Comparison of ENCODE assay signal across 9 mouse cellular contexts in the genomic region with DNA sequence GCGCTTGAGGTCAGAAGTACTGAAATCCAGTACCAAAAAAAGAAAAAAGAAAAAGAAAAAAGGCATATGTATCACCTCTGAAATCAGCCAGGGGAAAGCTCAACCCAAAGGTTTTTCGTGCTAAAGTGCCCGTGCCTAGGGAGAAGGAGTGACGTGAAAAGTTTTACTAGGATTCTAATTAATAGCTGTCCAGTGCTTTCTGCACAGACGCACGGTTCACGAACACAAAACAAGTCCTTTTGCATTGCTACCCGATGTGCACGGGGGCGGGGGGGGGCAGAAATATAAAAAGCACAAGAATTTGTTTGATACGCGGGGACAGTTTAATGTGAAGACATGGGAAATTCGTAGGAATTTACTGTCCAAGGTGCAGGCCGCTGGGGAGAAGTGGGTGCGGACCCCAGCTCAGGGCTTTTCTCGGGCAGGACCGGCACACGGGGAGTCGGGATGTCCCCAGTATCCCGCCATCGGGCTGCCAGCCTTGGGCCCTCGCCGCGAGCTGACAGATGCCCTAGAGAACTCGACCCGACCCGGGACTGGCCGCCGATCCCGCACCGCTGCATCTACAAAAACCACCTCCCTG. TPM values are rescaled to one million over a fixed set of nuclear protein-coding genes. Genes with fewer than 3 reads are reported as not detected.
DNase-seq lines count a peak whose midpoint lies in the region; ATAC-seq and TF ChIP-seq lines count a peak whose summit lies in the region.
"Had no signal": no experiment of that assay in that cellular context is flagged by ENCODE, and none has a peak within 500 bp of the region (broad histone marks: within the 10 kb centered on the region; RNA-seq: fewer than 3 reads in every experiment).

No protein-coding gene starts in this region.

- WGBS in heart, embryonic 13.5 days, result 2% methylated on average over 31 of the region's 31 CpGs
- under 1% methylated on average over 31 of the region's 31 CpGs for WGBS in bone marrow, adult 2 months
- WGBS in hindbrain, embryonic 10.5 days, result 1% methylated on average over 31 of the region's 31 CpGs
- under 1% methylated on average over 31 of the region's 31 CpGs for WGBS in liver, embryonic 16.5 days (ENCODE audit: insufficient replicate concordance)

- no peak for ATAC-seq in heart, embryonic 13.5 days (ENCODE audit: extremely low read depth, insufficient number of reproducible peaks, low FRiP score, low TSS enrichment)
- ATAC-seq in liver, embryonic 16.5 days (ENCODE audit: low read depth), result no peak

- H3K4me2 ChIP-seq in heart, embryonic 13.5 days, result peak overlapping the region; percentile 84
- peak overlapping the region; percentile 54 for H3K4me2 ChIP-seq in liver, embryonic 16.5 days (ENCODE audit: low read depth, low read length)

- no peaks in the 10 kb centered on the region for H3K36me3 ChIP-seq in heart, embryonic 13.5 days
- no peaks in the 10 kb centered on the region for H3K36me3 ChIP-seq in hindbrain, embryonic 10.5 days
- no peaks in the 10 kb centered on the region for H3K36me3 ChIP-seq in liver, embryonic 16.5 days (ENCODE audit: control insufficient read depth, insufficient read depth)

- peak overlapping the region; percentile 94 for H3K9ac ChIP-seq in heart, embryonic 13.5 days
- peak overlapping the region; percentile 72 for H3K9ac ChIP-seq in liver, embryonic 16.5 days (ENCODE audit: low read depth, low read length)

- intact Hi-C loops in heart, postnatal 10 days (cut with DNase I), result loop anchor here (2.0 kb wide), 2 partner anchors 45 to 55 kb away; a partner anchor contains a TSS

- H3K27ac ChIP-seq in heart, embryonic 13.5 days (replicated peaks), result peak overlapping the region; percentile 29; the same call in 1 of the 2 replicates
- peak overlapping the region; percentile 11; the same call in 1 of the 2 replicates for H3K27ac ChIP-seq in bone marrow, adult 2 months (ENCODE audit: control insufficient read depth, insufficient read depth, low read depth, low read length, poor library complexity)
- H3K27ac ChIP-seq in hindbrain, embryonic 10.5 days, result peak overlapping the region; percentile 93
- no peak overlapping the region for H3K27ac ChIP-seq in liver, embryonic 16.5 days (ENCODE audit: low read length)

- H3K4me3 ChIP-seq in heart, embryonic 13.5 days, result peak overlapping the region; percentile 83
- peak overlapping the region; percentile 89 for H3K4me3 ChIP-seq in bone marrow, adult 2 months (replicated peaks; ENCODE audit: control insufficient read depth, low read depth, low read length)
- H3K4me3 ChIP-seq in hindbrain, embryonic 10.5 days, result peak overlapping the region; percentile 91
- peak overlapping the region; percentile 71 for H3K4me3 ChIP-seq in liver, embryonic 16.5 days (ENCODE audit: low read depth, low read length)

- H3K4me1 ChIP-seq in heart, embryonic 13.5 days, result peaks cover 13% of the 10 kb centered on the region
- H3K4me1 ChIP-seq in bone marrow, adult 2 months (ENCODE audit: control insufficient read depth, insufficient read depth, low read length), result no peaks in the 10 kb centered on the region; the same call in 1 of the 2 replicates
- H3K4me1 ChIP-seq in hindbrain, embryonic 10.5 days (replicated peaks), result peaks cover 14% of the 10 kb centered on the region
- no peaks in the 10 kb centered on the region for H3K4me1 ChIP-seq in liver, embryonic 16.5 days (ENCODE audit: control insufficient read depth, low read depth, low read length)

- H3K27me3 ChIP-seq in heart, embryonic 13.5 days (replicated peaks), result no peaks in the 10 kb centered on the region
- no peaks in the 10 kb centered on the region for H3K27me3 ChIP-seq in hindbrain, embryonic 10.5 days (ENCODE audit: insufficient read depth, poor library complexity, severe bottlenecking)
- no peaks in the 10 kb centered on the region for H3K27me3 ChIP-seq in liver, embryonic 16.5 days (ENCODE audit: control insufficient read depth, insufficient read depth, low read depth, low read length)

- TF ChIP-seq CTCF in bone marrow, adult 2 months (IDR thresholded peaks at IDR 0.05; ENCODE audit: control insufficient read depth, insufficient read depth, low read length), result no peak

- no peak for DNase-seq in heart, postnatal 10 days
- no peak for DNase-seq in hindbrain, embryonic 10.5 days (ENCODE audit: low spot score)
- no peak for DNase-seq in layer of hippocampus, adult 11-12 months (ENCODE audit: low spot score)
- DNase-seq in cerebellum, postnatal 36 days, result no peak
- no peak for DNase-seq in T-cell, adult 2 months (ENCODE audit: low spot score)

- H3K9me3 ChIP-seq in heart, embryonic 13.5 days, result peaks cover 12% of the 10 kb centered on the region; the same call in 1 of the 2 replicates
- peaks cover 15% of the 10 kb centered on the region for H3K9me3 ChIP-seq in hindbrain, embryonic 10.5 days
- no peaks in the 10 kb centered on the region for H3K9me3 ChIP-seq in liver, embryonic 16.5 days (replicated peaks; ENCODE audit: control insufficient read depth, low read length)

- no peak for TF ChIP-seq POLR2A in bone marrow, adult 2 months (IDR thresholded peaks at IDR 0.05; ENCODE audit: borderline replicate concordance, control insufficient read depth, low read depth, low read length)

RNA-seq across cellular contexts. Expression of a gene that starts 0.4 kb away (rescaled TPM):
- 4.2 and 4.3 TPM in 2 replicates for polyA plus RNA-seq in heart, embryonic 13.5 days (2015; fragmentation: Nextera tagmentation; extraction: Ambion mirVana)
- 1 to 10 TPM; 4.0 to 4.2 TPM for total RNA-seq in heart, postnatal 10 days (2021)
- 1.5 TPM in 1 of 2 replicates, not detected in the other for polyA plus RNA-seq in bone marrow, adult 2 months (2011; ENCODE audit: insufficient read depth, insufficient read length, low replicate concordance, missing spikeins)
- polyA plus RNA-seq in hindbrain, embryonic 10.5 days (2016; fragmentation: Nextera tagmentation; extraction: Ambion mirVana), result 6.5 and 6.8 TPM in 2 replicates
- 0.78 and 0.93 TPM in 2 replicates for polyA plus RNA-seq in liver, embryonic 16.5 days (2015; fragmentation: Nextera tagmentation; extraction: Ambion mirVana)

RNA-seq across cellular contexts. Expression of a gene that starts 38.8 kb away (rescaled TPM):
- not detected in 2 replicates for polyA plus RNA-seq in heart, embryonic 13.5 days (2015; fragmentation: Nextera tagmentation; extraction: Ambion mirVana)
- total RNA-seq in heart, postnatal 10 days (2021), result not detected
- not detected in 2 replicates for polyA plus RNA-seq in bone marrow, adult 2 months (2011; ENCODE audit: insufficient read depth, insufficient read length, low replicate concordance, missing spikeins)
- not detected in 2 replicates for polyA plus RNA-seq in hindbrain, embryonic 10.5 days (2016; fragmentation: Nextera tagmentation; extraction: Ambion mirVana)
- polyA plus RNA-seq in liver, embryonic 16.5 days (2015; fragmentation: Nextera tagmentation; extraction: Ambion mirVana), result not detected in 2 replicates
- total RNA-seq: layer of hippocampus, postnatal 14 days had no signal

RNA-seq across cellular contexts. Expression of a gene that starts 45.8 kb away (rescaled TPM):
- 151 and 163 TPM in 2 replicates for polyA plus RNA-seq in heart, embryonic 13.5 days (2015; fragmentation: Nextera tagmentation; extraction: Ambion mirVana)
- 10 to 100 TPM; 88.6 to 91.5 TPM for total RNA-seq in heart, postnatal 10 days (2021)
- 46.9 and 47.0 TPM in 2 replicates for polyA plus RNA-seq in bone marrow, adult 2 months (2011; ENCODE audit: insufficient read depth, insufficient read length, low replicate concordance, missing spikeins)
- polyA plus RNA-seq in hindbrain, embryonic 10.5 days (2016; fragmentation: Nextera tagmentation; extraction: Ambion mirVana), result 183 and 185 TPM in 2 replicates
- polyA plus RNA-seq in liver, embryonic 16.5 days (2015; fragmentation: Nextera tagmentation; extraction: Ambion mirVana), result 83.5 and 93.1 TPM in 2 replicates

RNA-seq across cellular contexts. Expression of a gene that starts 55.3 kb away (rescaled TPM):
- polyA plus RNA-seq in heart, embryonic 13.5 days (2015; fragmentation: Nextera tagmentation; extraction: Ambion mirVana), result 269 and 291 TPM in 2 replicates
- total RNA-seq in heart, postnatal 10 days (2021), result 100 to 1,000 TPM; 591 to 619 TPM
- polyA plus RNA-seq in bone marrow, adult 2 months (2011; ENCODE audit: insufficient read depth, insufficient read length, low replicate concordance, missing spikeins), result 18.7 and 24.9 TPM in 2 replicates
- polyA plus RNA-seq in hindbrain, embryonic 10.5 days (2016; fragmentation: Nextera tagmentation; extraction: Ambion mirVana), result 73.4 and 74.3 TPM in 2 replicates
- 23.1 and 23.8 TPM in 2 replicates for polyA plus RNA-seq in liver, embryonic 16.5 days (2015; fragmentation: Nextera tagmentation; extraction: Ambion mirVana)
